Comparison of ENCODE assay signal across 34 mouse cellular contexts in the genomic region with DNA sequence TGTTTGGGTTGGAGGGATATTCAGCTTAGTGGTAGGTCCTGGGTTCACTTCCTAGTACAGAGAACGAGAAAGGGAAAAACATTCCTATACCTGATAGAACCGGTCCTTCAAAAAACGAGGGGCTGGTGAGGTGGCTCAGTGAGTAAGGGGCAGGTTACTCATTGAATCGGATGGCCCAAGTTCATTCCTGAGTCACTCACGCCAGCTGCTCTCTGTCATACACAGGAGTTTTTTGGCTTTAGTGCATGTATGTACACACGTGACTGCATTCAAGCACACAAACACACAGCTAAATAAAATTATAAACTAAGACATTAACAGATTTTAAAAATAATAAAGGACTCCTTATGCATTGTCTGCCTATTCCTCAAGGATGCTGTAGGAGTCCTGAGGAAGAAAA.
"Had no signal": no experiment of that assay in that cellular context is flagged by ENCODE, and none has a peak within 500 bp of the region (broad histone marks: within the 10 kb centered on the region; RNA-seq: fewer than 3 reads in every experiment).

No protein-coding gene starts in this region.

- DNase-seq: heart, postnatal 10 days; heart, postnatal 14 days; heart, postnatal 36 days; heart, postnatal 4 days; kidney, adult 11 months; kidney, adult 18-20 months; kidney, adult 8-10 months; kidney, adult 9 months; kidney, postnatal 10 days; kidney, postnatal 14 days; kidney, postnatal 25 days; kidney, postnatal 36 days; kidney, postnatal 4 days; layer of hippocampus, adult 9-11 months; layer of hippocampus, postnatal 36 days had no signal

- H3K9ac ChIP-seq: heart, embryonic 12.5 days; heart, embryonic 13.5 days; heart, embryonic 15.5 days; hindbrain, embryonic 12.5 days; hindbrain, embryonic 13.5 days; hindbrain, embryonic 14.5 days; hindbrain, embryonic 15.5 days; intestine, embryonic 15.5 days; kidney, embryonic 15.5 days had no signal

- H3K4me1 ChIP-seq: hindbrain, embryonic 12.5 days; hindbrain, embryonic 15.5 days; intestine, embryonic 15.5 days had no signal

- H3K4me2 ChIP-seq: heart, embryonic 11.5 days; heart, embryonic 12.5 days; heart, embryonic 13.5 days; heart, embryonic 15.5 days; hindbrain, embryonic 12.5 days; hindbrain, embryonic 13.5 days; hindbrain, embryonic 14.5 days; hindbrain, embryonic 15.5 days; intestine, embryonic 15.5 days; kidney, embryonic 15.5 days had no signal

- H3K36me3 ChIP-seq: hindbrain, embryonic 15.5 days had no signal

- H3K27me3 ChIP-seq: heart, embryonic 12.5 days; heart, embryonic 13.5 days; heart, embryonic 15.5 days; hindbrain, embryonic 12.5 days; hindbrain, embryonic 13.5 days; hindbrain, embryonic 15.5 days; intestine, embryonic 15.5 days; kidney, embryonic 15.5 days had no signal

- ATAC-seq: hindbrain, embryonic 16.5 days; hindbrain, postnatal 0 days; inflammation-experienced regulatory T-cells, adult 6 months; intestine, embryonic 15.5 days; intestine, embryonic 16.5 days; intestine, postnatal 0 days had no signal

- H3K4me3 ChIP-seq: heart, embryonic 10.5 days; heart, embryonic 12.5 days; heart, embryonic 13.5 days; heart, embryonic 15.5 days; hindbrain, embryonic 10.5 days; hindbrain, embryonic 12.5 days; hindbrain, embryonic 13.5 days; hindbrain, embryonic 15.5 days; intestine, embryonic 15.5 days; kidney, embryonic 15.5 days; layer of hippocampus, adult 2 months had no signal

- H3K9me3 ChIP-seq: heart, embryonic 10.5 days; heart, embryonic 12.5 days; heart, embryonic 13.5 days; heart, embryonic 15.5 days; hindbrain, embryonic 10.5 days; hindbrain, embryonic 12.5 days; hindbrain, embryonic 13.5 days; hindbrain, embryonic 15.5 days; intestine, embryonic 15.5 days; kidney, embryonic 15.5 days had no signal

- H3K27ac ChIP-seq: heart, embryonic 10.5 days; heart, embryonic 13.5 days; heart, embryonic 15.5 days; hindbrain, embryonic 10.5 days; hindbrain, embryonic 12.5 days; hindbrain, embryonic 13.5 days; hindbrain, embryonic 14.5 days; hindbrain, embryonic 15.5 days; hindbrain, postnatal 0 days; intestine, embryonic 15.5 days; kidney, embryonic 15.5 days; kidney, postnatal 0 days; layer of hippocampus, adult 2 months had no signal
